Mouse (Mus musculus) adrenal gland, adult 2 months (tissue): ENCODE results near the gene Ctsc. TPM values are rescaled to one million over a fixed set of nuclear protein-coding genes. Genes with fewer than 3 reads are reported as not detected.
"Not testable (repeated sequence)": the region's sequence is repeated elsewhere in the genome, so short reads cannot be mapped to it uniquely, and the experiment has no call there.

Experiments used
- DNase-seq: peaks from one replicate; pipeline ENCODE4 v3.0.0; 2021
- long read RNA-seq: library from polyadenylated mRNA; stranded (forward); transcript quantifications from one replicate; pipeline ENCODE4 v2.0.0, GENCODE M21; 2021
- polyA plus RNA-seq: library from polyadenylated mRNA; depleted of rRNA; stranded (reverse); fragments of >200 nt; gene quantifications from 2 replicates; pipeline ENCODE4 v1.2.3, GENCODE M21; 2012; rRNA removed
- total RNA-seq, 2 experiments: library from RNA; stranded (reverse); gene quantifications; 2 replicates each; pipeline ENCODE4 v1.2.3; 2021

The Ctsc gene
- total RNA-seq, result 10 to 100 TPM; 30.4 to 36.4 TPM
- polyA plus RNA-seq, result 45.6 and 63.0 TPM in 2 replicates
- long read RNA-seq, transcript Ctsc-201 (7 exons, 2,493 nt), result major isoform, 16 of 17 reads
- long read RNA-seq, partial matches to known transcripts, result 0 of 17 reads
- long read RNA-seq, other reads (novel, unspliced or antisense), result 1 of 17 reads

DNA sequence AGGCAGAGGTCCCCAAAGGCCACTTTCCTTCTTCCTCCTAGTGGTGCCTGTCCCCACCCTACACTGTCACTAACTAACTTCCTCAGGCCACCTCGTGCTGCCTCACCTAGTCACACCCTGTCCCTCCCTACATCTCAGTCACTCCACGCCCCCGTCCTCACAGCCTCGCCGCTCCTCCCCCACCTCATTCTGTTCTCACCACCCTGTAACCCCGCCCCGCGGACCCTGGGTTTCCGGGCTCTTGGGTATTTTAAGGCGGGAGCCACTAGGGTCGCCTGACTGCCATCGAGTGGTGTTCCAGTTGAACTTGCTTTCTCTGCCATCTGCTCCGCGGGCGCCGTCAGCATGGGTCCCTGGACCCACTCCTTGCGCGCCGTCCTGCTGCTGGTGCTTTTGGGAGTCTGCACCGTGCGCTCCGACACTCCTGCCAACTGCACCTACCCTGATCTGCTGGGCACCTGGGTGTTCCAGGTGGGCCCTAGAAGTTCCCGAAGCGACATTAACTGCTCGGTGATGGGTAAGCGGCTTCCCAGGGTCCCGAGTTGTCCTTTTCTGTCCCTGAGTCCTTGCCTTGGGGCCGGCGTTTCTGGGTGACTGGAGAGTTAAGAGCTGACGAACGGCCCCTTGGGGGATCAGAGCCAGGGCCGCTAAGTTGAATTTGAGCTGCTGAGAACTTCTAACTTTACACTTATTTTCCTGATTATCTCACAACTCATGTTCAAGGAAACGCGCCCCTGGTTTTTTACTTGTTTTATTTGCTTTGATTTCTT, at the start of gene Ctsc:
Ctsc (plus strand) TSS at position 228 of the 770 bp plus-strand sequence.
- DNase-seq, result peak; percentile 64

DNA sequence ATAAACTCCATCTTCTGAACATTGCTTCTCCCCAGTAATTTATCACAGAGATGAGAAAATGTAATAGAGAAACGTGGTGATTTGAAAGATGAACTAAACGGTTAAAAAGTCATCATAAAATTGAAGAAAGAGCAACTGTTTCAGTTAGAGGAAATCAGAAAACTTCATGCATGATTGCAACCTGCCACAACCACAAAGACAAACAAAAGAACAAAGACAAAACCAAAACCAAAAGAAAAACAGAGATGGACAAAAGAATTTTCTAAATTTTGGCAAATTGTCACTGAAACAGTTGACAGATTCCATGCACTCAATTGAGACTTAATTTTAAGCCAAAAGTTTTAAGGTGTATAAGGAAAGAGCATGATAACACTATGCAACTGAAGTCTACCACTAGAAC, 48.8 kb upstream of the Ctsc start:
- DNase-seq, result no peak

DNA sequence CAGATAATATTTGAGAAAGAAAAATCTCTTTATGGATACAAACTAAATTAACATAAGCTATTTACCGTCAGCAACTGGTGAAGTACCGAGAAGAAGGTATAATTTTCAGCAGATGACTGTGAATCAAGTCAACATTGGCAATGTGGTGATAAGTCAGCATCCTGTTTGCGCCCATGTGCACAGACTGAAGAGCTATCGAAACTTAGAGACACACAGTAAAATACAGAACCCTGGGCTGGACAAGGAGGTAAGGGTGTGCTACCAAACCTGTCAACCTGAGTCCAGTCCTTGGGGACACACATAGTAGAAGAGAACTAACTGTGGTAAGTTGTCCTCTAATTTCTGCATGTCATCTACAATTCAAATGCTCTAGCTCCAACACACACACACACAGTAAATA, 47.8 kb upstream of the Ctsc start:
- no peak for DNase-seq

DNA sequence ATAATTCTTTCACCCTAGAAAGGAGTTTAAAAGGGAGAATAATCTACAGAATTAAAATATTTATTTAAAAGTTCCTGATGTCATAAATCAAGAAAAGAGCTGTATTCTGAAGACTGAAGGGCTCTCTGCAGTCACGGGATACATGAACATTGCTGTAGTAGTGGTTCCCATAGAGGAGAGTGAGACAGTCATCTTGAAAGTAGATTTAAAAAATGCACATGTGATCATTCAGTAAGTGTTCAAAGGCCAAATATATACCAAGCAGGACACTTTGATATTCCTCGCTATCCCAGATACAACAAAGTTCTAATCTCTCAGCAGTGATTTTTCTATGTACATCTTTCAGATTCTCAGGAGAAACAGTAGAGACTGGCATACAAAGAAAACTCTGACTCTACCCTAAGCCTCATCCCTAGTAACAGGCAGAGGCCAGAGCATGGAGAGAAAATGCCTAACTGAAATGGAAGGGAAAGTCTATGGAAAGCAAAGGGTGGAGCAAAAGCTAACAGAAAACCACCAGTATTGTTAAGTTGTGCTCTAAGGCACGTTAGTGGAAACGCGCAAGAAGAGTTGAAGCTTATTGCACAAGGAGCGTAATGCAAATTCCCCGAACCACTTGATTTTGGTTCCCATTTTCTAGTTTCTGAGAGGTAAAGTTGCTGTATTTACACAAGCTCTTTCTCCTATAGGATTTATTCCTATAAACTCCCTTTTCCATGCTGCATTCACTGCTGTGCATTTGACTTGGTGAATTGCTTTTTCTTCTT, 46.9 kb upstream of the Ctsc start:
- DNase-seq, result no peak

DNA sequence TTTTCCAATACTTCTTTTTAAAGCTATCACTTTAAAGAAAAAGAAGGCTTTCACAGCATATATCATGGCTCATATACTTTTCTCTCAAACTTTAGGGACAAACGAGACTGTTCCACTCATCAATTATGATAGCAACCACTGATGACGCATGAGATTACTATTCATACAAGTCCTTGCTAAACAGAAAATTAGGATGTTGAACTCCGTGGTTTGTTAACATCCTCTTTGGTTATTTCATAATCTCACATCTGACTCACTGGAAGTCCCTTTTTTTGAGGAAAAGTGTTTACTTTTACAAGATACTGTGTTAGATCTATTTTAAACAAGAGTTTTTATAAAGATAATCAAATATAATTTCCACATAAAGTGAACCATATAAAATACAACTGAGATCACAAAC, 34.8 kb upstream of the Ctsc start:
- no peak for DNase-seq

DNA sequence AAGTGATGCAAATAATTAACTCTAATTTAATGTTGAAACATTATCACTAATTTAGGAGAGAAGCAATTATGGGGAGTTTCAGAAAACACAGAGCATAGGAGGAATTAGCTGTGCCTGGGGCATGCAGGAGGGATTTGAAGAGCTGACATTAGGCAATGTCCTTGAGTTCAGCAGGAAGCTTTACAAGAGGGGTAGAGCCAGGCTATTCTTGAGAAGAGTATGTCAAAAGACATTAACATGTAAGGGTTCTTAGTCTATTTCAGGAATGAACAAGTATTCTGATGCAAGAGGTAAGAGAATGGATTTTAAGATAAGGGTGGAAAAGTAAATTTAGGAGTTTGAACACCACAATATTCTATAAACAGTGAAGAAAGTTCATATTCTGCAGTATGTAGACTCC, 33.4 kb upstream of the Ctsc start:
- no peak for DNase-seq

DNA sequence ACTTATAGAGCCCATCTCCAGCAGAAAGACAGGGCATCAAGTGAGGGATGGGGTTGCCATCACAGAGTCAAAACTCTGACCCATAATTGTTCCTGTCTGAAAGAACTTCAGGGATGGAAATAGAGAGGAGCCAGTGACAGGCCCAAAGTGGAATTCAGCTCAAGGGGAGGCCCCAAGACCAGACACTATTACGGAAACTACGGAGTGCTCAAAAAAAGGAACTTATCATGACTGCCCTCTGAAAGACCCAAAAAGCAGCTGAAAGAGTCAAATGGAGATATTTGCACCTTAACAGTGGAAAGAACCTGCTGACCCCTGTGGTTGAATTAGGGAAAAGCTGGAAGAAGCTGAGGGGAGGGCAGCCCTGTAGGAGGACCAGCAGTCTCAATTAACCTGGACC, 27.5 kb upstream of the Ctsc start:
- DNase-seq, result not testable (repeated sequence)

DNA sequence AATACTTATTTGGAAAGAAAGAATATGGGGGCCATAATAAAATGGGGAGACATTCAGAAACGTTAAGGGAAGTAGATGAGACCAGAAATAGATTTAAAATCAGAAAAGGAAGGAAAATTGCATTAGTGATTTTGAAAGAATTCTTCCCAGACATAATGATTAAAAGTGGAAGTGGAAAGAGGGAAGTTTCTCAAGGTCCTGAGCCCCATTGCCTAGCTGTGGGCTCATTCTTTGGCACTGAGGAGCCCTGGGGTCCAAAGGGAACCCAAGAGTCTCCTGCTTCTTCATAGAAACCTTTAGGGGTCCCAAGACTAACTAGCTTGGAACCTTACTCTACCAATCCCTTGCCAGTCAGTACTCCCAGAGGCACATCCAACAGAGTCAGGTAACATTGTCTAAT, 26.4 kb upstream of the Ctsc start:
- DNase-seq, result no peak

DNA sequence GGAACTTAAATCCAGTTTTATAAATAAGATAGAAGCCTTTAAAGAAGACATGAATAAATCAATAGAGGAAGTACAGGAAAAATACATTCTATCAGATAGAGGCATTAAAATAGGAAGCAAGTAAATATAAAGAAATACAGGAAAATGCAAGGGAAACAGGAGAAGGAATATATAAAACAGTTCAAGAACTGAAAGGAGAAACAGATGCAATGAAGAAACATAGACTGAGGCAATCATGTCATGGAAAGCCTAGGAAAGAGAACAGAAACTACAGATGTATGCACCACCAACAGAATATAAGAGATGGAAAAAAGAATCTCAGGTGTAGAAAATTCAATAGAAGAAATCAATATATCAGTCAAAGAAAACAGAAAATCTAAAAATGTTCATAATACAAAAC, 25.8 kb upstream of the Ctsc start:
- DNase-seq, result no peak

DNA sequence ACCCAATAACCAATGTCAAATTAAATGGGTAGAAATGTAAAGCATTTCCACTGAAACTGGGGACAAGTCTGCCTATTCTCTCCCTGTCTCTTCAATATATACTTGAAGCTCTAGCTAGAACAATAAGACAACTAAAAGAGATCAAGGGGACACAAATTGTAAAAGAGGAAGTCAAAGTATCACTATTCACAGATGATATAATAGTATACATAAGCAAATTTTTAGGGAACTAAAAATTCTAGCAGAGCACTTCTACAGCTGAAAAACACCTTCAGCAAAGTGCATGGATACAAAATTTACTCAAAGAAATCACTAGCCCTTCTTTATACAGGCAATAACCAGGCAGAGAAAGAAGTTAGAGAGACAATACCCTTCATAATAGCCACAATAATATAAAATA, 23.0 kb upstream of the Ctsc start:
- no peak for DNase-seq

DNA sequence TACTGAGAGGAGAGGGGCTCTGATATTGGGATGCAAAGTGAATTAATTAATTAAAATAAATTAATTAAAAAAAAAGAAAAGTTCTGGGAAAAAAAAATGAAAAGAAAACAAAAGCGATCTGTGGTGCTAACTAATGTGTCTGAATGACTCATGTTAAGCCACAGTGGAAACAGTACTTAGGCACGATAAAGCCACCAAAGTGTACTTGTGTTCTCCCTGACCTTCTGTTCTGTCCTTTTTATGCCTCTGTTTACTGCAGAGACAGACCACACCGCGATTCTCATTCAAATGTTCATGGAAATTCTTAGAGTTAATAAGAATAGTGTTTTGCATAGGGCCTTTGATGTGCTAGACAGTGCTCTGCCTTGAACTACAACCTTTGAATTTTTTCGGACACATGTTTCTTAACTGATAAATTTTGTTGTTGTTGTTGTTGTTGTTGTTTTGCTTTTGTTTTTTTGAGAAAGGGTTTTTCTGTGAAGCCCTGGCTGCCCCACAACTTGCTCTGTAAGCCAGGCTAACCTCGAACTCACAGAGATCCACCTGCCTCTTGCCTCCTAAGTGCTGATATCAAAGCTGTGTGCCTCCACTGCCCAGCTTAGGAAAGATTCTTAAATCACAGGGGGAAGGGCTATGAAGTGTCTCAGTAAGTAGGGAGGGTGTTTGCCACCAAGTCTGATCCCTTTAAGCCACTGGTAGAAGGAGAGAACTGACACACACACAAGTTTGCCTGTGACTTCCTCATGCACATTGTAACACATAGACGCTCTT, 18.5 kb upstream of the Ctsc start:
- no peak for DNase-seq

DNA sequence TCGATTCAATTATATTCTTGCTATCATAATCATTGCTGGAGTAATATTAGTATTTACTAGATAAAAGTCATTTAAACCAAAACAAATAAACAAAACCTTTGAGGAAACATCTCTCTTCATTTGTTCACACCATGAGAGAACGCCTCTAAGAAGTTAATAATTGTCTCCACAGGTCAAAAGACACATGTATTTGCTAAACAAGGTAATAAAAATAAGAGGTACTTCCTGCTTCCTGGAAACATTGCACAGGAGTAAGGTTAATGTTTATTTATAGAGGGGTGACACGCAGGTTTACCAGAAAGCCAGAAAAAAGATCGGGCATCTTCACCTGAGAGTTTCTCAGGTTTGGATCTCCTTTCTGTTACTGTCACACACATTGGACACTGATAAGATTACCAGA, 16.1 kb upstream of the Ctsc start:
- DNase-seq, result no peak

DNA sequence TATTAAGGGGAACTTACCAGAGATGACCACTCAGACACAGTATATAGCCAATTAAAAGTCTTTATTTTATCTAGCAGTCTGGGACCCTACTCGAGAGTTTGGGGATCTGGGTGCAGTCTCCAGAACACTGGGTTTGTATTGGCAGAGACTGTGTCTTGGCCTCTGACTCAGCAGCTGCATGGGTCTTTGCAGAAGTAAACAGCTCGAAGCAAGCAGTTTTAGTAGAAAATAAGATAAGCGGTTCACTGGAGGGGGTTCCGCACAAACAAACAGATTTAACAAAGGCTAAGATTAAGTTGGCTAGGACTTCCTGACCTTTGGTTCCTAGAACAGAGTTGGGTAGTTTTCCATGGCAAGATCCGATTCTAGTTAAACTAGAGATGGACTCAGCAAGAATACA, 13.0 kb upstream of the Ctsc start:
- no peak for DNase-seq

DNA sequence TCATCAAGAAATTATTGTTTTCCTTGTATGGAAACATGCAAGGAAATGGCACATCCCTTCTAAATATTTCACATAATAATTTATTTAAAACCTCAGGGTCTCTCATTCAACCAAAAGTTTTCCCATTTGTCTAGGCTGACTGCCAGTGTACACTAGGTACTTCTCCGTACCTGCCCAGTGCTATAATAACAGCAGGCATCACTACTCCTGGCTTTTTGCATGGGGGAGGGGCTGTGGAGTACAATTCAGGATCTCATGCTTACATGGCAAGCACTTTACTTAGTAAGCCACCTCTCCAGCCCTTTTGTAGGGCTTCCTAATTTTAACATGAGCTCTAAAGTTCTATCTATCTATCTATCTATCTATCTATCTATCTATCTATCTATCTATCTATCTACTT, 8.0 kb upstream of the Ctsc start:
- DNase-seq, result no peak

DNA sequence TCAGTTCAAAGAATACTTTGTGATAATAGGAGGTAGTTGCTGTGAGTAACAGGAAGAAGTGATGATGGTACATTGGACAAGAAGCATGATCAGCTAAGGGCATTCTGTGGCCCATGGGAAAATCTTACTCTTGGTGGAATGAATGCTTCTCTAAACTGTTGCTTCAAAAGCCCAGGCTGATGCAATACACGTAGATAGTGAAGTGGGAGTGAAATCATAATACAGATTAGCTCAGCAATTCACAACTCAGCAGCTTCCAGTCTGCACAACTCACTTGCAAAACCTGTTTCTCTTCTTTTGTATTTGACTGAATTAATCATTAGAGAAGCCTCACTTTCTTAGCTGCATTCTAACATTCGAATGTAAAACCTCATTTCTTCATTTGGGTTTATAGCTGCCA, 6.4 kb upstream of the Ctsc start:
- no peak for DNase-seq

DNA sequence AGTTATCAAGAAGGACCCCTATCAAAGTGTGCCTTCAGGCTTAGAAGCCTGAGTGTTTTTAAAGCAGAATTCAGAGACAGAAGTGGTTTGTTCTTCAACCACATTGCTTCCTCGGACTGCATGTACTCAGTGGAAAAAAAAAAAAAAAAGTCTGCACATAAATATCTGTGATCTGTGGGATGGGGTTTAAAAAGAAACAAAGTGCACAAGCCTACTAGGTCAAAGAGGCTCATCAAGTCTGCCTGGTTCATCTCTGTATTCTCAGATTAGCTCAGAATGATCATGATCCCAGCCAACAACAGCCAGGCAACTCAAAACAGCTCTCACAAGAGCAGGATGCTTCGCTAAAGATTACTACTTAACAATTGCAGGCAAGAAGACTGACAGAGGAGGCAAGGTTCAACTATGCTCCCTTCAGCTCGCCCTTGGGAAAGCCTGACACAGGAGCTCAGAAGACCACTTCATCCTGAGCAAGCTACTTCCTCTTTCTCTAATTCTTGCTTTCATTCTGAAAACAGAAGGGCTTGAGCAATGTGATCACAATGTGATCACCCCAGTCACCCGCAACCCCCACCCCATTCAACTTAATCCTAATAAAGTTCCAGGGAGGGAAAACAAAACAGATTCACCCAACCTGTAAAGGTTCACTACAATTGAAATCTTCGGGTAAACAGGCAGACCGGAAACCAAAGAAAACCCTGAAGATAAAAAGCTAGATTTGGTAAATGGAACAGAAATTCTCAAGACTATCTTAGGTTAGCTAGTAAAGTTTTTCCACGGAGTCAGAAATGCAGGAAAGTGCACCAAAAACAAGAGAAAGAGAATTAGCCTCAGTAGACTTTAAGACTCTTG, 745 bp upstream of the Ctsc start:
- no peak for DNase-seq

DNA sequence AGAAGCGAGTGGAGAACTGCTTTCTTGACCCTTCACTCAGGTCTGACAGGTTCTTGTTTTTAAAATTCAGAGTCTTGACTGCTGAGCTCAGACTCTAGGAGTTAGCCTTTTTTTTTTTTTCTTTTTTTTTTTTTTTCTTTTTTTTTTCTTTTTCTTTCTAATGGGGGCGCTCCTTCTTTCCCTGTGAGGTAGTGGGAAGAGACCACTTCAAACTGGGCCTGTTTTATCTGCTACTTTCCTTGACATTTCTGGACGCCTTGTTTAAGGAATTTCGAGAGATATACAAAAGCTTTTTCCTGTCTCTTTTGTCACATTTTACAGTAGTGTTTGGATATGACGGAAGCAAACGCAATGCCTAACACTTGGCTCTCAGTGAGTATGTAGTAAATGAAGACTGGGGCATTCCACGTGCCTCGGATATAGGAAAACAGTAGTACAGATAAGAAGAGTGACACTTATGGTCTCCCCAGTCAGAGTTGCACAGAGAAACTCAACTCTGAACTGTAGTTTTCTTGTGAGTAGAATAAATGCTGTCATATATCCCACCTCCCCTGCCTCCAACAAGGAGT, 827 bp downstream of the Ctsc start:
- DNase-seq, result no peak

DNA sequence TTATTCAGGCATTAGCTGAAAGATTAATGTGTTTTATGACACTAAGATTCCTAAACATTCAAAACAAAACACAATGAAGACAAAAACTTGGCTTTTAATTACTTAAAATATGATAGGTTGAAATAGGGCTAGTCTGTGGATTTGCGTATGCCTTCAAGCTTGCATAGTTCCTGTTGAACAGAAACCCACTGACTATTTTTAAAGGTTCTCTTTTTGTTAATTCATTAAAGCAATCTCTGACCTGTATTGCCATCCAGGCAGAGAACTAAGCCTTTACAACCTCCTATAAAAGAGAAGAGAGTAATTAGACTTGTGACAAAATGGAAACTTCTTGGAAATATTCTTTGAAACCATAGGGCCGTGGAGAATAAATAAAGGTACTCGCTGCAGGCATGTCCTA, 7.4 kb downstream of the Ctsc start:
- no peak for DNase-seq

DNA sequence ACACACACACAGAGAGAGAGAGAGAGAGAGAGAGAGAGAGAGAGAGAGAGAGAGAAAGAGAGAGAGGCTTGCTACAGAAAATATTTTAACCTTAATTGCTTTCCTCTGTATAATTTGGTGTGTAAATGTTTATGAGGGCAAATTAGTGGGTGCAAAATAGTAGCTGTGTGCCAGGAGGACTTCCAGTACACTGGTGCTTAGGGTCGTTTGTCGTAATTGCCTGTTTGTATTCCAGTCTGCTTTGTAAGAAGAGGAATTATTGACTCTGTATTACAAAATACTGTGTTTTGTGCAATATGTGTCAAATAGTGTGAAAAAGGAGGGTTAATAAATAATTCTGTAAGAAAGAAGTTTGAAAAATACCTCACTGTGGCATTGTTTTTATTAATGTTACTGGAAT, 13.2 kb downstream of the Ctsc start:
- DNase-seq, result no peak

DNA sequence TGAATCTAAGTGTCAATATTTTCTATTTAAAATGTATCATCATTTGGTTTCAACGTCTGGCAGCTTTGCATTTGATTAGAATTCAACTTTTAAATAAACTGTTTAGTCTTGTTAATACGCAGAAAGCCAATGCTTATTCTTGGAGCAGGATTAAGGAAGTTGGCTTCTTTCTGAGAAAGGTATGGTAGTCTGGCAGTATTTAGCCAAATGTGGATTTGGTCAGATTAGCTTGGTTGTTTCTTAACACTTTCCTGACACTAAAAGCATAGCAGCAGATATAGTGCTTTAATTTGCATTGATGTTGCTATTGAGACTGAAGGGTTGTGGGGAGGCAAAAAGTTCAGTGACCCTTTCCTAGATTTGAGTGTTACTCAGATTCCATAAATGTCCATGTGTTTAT, 14.2 kb downstream of the Ctsc start:
- no peak for DNase-seq

DNA sequence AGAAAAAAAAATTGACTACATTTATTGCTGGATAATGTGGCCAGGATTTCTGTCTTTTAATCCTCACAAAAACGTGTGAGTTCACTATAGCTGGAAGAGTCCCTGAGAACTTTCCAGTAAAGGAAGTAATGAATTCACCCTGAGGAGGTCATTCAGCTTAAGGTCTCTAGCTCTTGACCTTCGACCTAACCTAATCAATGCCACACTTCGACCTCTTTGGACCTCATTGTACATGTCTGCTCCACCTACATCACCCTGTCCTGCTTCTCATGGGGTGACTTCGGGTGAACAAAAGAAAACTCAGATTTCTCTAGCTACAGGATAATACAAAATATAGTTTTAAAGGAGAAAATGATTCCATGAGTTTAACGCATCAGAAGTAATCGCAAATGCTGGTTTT, 16.0 kb downstream of the Ctsc start:
- DNase-seq, result no peak
